Mouse (Mus musculus) heart, postnatal 4 days (tissue): ENCODE measurements around the gene Sort1. TPM values are rescaled to one million over a fixed set of nuclear protein-coding genes. Genes with fewer than 3 reads are reported as not detected.

Source experiments
- DNase-seq: peaks from one replicate; pipeline ENCODE4 v3.0.0; 2021
- total RNA-seq, 2 experiments: library from RNA; stranded (reverse); gene quantifications; 2 replicates each; pipeline ENCODE4 v1.2.3; 2021

Sort1 gene
- total RNA-seq, 2 experiments from 2014 or later = 28.9 to 32.3 TPM

GRCm38 (mm10) chr3:108295379-108296219 is 11.7 kb downstream of the Sort1 start:
- DNase-seq = peak; percentile 40

DNA sequence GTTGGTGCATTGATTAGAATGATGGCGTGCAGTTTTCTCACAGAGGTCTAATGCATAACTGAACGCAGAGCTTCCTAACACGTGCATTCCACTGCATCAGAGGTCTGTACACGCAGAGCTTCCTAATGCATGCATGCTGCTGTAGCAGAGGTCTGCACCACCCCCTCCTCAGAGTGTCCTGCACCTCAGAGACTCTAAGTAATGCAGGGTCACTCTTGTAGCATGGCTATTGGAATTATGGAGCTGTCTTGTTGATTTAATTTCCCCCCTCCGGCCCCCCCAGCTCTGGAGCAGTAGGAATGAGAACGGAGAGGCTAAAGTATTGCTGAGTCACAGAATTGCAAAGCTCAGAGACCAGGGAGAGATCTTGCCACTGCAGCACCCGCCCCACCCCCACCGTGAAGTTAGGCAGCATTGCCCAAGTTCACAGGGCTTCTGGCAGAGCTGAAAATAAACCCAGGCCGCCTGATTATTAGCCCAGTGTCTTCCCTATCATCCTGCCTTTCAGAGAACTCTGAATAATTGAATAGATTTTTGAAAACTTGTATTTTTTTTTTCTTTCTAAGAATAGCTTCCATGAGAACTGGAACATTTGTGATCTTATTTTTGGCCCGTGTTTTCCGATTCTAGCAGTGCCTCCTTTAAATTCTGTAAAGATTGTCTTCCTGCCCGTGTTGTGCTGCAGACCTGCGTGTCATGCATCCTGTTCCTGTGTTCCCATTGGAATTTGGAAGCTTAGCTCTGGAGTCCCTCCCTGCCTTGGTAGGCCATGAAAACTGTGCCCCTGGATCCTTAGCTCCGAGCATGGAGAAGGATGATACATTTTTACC is 12.6 kb downstream of the Sort1 start:
- peak; percentile 55 for DNase-seq

- no peak for DNase-seq
Observed at GRCm38 (mm10) chr3:108297050-108297419, 13.2 kb downstream of the Sort1 start.

- no peak for DNase-seq
Observed at GRCm38 (mm10) chr3:108297603-108298553, 14.0 kb downstream of the Sort1 start.

DNA sequence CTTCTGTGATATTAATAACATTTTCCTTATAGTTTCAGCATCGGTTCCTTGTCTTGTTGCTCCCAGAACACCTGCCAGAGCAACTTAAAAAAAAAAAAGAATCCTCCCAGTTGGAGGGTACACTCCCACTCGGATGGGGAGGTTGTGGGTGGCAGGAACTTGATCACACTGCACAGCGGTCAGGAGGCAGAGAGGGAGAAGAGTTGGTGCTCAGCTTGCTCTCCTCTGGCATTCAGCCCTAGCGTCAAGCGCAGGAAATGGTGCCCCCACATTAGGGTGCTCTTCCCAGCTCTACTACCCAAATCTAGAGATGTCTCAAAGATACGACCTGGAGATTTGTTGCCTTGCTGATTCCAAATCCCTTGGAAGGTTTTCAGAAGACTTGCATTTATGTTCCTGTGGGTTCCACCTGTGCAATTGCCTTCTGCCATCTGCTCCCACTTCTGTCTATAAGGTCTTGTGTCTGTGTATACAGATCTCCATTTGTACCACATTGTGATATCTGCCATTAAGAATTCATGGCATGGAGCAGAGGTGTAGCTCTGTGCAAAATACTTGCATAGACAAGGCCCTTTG is 16.7 kb downstream of the Sort1 start:
- DNase-seq = no peak

GRCm38 (mm10) chr3:108303683-108304082 is 19.8 kb downstream of the Sort1 start:
- DNase-seq = no peak

DNA sequence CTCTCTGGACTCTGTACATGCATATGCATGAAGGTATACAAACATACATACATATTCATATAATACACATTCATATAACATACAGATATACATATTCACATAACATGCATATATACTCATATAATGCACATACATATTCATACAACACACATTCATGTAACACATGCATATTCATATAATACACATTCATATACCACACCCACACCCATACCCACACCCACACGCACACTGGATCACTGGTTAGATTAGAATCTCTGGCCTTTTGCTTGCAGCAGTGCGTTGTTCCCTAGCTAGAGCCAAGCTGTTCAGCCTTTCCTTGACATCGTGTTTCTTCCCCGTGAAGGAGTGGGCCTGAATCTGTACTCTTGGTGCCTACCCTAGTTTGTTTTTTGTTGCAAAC is 20.9 kb downstream of the Sort1 start:
- no peak for DNase-seq

GRCm38 (mm10) chr3:108306387-108306786 is 22.5 kb downstream of the Sort1 start:
- DNase-seq = no peak

DNA sequence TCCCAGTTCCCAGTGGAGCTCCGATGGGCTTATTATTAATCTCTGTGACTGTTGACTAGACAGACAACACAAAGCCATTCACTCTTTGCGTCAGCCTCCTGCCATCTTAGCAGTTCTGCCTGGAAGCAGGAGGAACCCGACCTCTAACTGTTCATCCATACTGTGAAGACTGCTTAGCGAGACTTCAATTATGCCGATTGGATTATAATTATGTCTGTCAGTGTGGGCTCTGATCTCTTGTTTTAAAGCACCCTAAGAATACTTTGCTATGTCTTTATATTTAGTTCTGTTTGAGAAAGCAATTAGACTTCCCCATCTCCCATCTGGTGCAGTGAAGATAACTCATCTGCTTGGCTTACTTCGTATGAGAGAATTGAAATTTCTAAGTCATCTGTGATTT is 23.6 kb downstream of the Sort1 start:
- no peak for DNase-seq

- DNase-seq = no peak
Observed at GRCm38 (mm10) chr3:108310921-108311341, 27.0 kb downstream of the Sort1 start.

GRCm38 (mm10) chr3:108311688-108312087 is 27.8 kb downstream of the Sort1 start:
- DNase-seq = no peak

- no peak for DNase-seq
Observed at GRCm38 (mm10) chr3:108312414-108312813, 28.5 kb downstream of the Sort1 start.

DNA sequence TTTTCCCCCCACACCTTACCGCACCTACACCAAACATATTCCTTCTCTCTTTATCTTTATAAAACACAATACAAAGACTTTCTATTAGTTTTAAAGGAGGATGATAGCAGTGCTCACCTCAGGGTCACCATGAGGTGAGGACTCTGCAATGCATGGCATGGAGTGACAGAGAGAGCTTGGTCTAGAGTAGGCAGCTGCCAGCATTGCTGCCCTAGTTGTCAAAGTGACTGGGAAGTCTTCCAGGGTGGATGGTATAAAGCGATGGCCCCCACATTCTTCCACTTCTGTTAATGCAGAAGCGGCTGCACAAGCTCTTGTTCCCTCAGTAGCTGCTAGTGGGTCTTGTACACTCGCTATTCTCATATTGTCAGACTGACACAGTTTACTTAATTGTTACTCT is 29.3 kb downstream of the Sort1 start:
- DNase-seq = no peak

GRCm38 (mm10) chr3:108314038-108314675 is 30.3 kb downstream of the Sort1 start:
- DNase-seq = no peak

DNA sequence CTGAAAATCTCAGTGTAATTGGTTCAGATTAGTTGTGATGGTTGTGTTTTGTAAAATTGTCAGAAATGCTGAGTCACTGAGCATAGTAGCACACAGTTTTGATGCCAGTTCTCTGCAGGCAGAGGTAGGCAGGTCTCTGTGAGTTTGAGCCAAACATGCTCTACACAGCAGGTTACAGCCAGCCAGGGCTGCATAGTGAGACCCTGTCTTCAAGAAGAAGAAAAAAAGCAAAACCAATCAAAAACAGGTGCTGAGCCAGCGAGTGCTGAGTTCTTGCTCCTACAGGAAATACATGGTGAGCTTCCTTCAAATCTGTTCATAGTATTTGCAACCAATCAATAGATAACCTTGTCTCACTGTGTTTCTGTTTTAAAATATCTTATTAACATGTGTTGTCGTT is 34.6 kb downstream of the Sort1 start:
- DNase-seq = no peak

DNA sequence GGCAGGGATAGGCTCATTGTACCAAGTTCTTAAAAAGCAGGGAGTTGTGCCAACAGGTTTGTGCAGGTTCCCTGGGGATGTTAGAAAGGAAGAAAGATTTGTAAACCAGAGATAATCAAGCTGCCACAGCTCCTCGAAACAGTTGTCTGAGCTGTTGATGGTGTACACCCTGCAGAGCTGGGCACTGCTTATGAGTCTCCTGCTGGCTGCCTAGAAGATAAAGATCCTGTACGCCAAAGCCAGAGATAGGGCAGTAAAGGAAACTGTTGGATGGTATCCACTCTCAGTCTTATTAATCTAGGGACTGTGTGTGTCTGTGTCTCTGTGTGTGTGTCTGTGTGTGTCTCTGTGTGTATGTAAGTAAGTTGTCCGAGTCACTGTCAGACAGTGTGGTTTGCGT is 37.8 kb downstream of the Sort1 start:
- no peak for DNase-seq

DNA sequence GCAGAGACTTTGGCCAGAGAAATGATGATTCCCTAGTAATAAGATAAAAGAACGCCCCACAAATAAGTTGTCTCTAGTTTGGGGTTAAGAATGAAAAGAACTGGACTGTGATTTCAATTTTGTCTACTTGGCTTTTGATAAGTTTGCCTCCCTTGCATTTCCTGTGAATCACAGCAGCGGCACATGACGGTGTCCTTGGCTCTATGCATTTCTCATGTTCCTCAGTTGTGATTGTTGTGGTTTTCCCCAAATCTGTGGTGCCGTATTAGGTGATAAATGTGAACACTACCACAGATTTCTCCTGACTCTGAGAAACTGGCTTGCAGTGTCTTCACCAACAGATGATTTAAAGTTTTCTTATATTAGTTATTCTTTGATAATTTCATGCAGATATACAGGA is 38.3 kb downstream of the Sort1 start:
- DNase-seq = no peak

GRCm38 (mm10) chr3:108322962-108323361 is 39.1 kb downstream of the Sort1 start:
- no peak for DNase-seq

- no peak for DNase-seq
Observed at GRCm38 (mm10) chr3:108324837-108325236, 41.0 kb downstream of the Sort1 start.

- no peak for DNase-seq
Observed at GRCm38 (mm10) chr3:108325521-108325920, 41.6 kb downstream of the Sort1 start.

DNA sequence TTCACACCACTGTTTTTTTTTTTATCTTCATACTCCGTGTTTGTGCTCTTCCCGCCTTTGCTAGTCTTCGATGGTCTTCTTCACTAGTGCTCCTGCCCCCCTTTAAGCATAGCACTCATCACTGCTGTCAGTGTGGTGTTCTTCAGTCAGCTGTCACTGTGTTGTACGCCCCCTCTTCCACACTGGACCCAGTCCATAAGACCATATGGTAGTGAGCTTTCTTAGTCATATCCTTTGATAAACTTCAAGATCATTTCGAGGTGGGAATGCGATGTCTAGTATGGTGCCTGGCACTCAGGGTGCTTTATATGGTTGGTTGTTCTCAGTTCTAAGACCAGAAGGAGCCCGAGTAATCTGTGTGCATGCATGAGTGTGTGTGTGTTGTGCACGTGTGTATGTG is 43.4 kb downstream of the Sort1 start:
- peak; percentile 35 for DNase-seq

DNA sequence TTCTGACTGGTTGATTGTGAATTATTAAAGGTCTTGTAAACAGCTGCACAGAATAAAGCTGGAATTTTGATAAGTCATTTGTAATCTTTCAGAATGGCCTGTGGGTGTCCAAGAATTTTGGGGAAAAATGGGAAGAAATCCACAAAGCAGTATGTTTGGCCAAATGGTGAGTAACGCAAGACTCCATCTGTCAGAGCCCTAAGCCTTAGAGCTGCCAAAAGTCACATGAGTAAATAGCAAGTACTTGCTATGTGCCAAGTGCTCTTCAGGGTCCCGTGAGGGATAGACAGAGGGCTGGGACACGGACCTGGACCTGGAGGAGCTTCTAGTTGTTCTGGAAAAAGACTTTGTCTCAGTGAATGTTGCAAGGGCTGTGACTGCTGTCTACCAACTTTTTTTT is 44.0 kb downstream of the Sort1 start:
- peak; percentile 20 for DNase-seq
